Mouse (Mus musculus) colon, adult 2 months (tissue): ENCODE results near the gene Myh13. TPM values are rescaled to one million over a fixed set of nuclear protein-coding genes. Genes with fewer than 3 reads are reported as not detected.

Source experiments
- polyA plus RNA-seq: library from polyadenylated mRNA; depleted of rRNA; stranded (reverse); fragments of >200 nt; gene quantifications from 2 replicates; pipeline ENCODE4 v1.2.3, GENCODE M21; 2012; rRNA removed

The Myh13 gene
- polyA plus RNA-seq: not detected in 2 replicates

DNA sequence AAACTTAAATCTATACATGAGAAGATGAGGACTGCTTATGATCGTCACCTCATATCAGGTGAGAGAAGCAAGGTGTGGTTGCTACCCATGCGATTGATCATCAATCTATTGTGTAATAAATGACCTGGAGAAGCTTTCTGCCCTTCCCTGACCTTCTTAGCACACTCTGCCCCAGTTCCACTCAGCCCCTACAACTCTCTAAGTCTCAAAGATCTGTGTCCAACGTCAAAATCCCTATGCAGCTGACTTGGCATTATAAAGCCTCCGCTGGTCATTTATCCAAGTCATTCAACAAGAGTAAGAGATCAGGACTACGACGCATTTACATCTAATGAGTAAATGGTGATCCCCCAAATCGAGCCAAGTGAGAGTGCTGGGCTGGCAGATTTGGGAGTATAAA, at the start of gene Myh13:
Gene Myh13 (plus strand): TSS at position 301 of the 400 bp plus-strand sequence.

GRCm38 (mm10) chr11:67276601-67277174, 44.8 kb upstream of the Myh13 start, which contains the start of gene Myh8:
Gene Myh8 (plus strand): TSS chr11:67277124.

Other genes with a start within 250 kb of the Myh13 start
- 0.01 and 0.06 TPM in 2 replicates for gene Myh3, start 243.4 kb upstream of the Myh13 start, polyA plus RNA-seq
- gene Myh2, start 150.6 kb upstream of the Myh13 start, polyA plus RNA-seq: 0.09 and 0.24 TPM in 2 replicates
- not detected in 2 replicates for gene Myh1, start 121.6 kb upstream of the Myh13 start, polyA plus RNA-seq
- not detected in 2 replicates for gene Myh4, start 83.6 kb upstream of the Myh13 start, polyA plus RNA-seq
- gene Myh8, start 44.5 kb upstream of the Myh13 start, polyA plus RNA-seq: not detected in 2 replicates
- 8.1 and 9.0 TPM in 2 replicates for gene Gas7, start 133.8 kb downstream of the Myh13 start, polyA plus RNA-seq